Mouse (Mus musculus): ENCODE measurements at regions not wholly inside any gene's neighbourhood (a gene's known extent, or its start where the extent isn't known, plus 50 kb on each side); places are given as distances from the start of the nearest gene placed in this dataset.

DNA sequence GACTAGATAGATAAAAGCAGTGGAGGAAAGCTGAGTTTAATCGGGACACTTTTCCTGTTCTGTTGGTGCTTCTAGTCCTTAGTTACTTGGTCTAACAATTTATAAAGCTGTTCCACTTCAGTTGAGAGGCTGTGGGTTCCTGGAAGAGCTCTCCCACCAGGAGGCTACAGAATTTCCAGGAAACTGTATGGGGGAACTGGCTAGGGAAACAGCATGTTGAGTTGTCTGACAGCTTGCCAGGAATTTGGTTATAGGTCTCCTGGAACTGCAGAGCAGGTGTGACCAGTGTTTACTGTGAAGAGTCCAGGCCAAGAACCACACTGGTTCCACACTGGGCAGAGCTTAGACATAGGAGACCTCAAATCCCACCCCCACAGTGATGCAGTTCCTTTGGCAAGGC is 65.0 kb upstream of the Pik3cg start:
- DNase-seq (ENCODE audit: low read depth, low spot score): no peak

GRCm38 (mm10) chr12:32279861-32280260 is 71.4 kb upstream of the Pik3cg start:
- DNase-seq (ENCODE audit: low read depth, low spot score): no peak

- no peak for DNase-seq (ENCODE audit: low read depth, low spot score)
Measured at GRCm38 (mm10) chr12:32280309-32280708, 71.8 kb upstream of the Pik3cg start.

DNA sequence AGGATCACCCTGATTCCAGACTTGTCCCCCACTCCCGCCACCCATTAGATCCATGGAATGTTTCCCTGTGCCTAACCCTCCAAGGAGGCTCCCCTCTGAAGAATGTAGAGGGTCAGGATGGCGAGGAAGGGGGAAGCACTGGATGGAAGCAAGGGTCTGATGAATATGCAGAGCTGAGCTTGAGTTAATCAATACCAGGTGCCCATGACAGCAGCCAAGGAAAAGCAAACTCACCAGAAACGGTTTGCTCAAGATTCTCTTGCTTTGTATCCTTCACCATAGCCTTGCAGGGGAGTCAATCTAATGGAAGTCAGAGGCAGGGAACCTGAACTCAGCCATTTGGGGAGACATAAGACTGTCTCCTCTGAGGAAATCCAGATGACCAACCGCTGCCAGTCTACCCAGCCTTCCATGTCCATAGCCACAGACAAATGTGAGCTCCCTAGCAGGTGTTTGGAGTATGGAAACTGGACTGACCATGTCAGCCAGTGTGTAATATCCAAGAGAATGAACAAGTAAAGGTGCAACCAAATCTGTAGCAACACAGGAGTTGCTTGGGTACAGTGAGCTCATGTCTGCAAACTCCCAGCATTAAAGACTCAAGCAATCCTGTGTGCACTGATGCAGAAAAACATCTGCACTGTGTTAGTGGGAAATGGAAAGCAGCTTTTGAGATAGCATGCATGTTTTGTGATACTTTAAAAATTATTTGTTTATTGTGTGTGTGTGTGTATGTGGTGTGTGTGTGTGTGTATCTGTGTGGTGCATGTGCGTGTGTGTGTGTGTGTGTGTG is 74.1 kb upstream of the Pik3cg start:
- peak; percentile 23 for DNase-seq (ENCODE audit: low read depth, low spot score)

DNA sequence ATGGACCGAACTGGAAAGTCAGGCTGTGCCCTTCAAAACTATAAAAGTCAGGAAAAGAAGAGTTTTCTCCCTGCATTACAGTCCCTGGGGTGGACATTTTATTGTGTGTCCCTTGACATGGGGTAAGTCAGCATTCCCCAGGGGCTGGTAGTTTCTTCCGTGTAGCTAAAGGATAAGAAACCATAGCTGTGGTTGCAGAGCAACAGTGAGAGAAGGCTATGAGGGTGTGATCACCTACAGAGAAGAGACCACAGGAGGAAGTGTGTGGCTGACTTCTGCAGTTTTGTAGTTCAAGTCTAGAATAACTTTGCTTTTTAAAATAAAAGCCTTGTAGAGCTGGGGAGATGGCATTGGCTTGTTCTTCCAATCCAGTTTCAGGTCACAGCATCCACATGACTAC is 76.6 kb upstream of the Pik3cg start:
- DNase-seq (ENCODE audit: low read depth, low spot score): no peak

DNA sequence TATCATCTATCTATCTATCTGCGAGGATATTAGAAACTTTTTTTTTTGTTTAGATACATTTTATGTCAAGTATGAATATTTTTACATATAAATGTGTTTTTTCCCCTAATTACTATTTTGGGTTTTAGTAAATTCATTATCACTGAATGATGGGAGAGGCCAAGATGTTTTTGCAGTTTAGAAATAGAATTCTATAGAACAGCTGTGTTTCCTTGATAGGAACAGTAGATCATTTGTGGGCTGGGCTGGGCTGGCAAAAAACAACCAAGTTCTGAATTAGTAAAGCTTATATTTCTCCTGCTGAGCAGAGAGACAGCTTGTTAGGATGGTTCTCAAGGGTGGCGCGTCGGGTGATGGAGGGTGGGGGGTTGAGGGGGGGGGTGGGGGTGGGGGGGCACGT is 78.2 kb upstream of the Pik3cg start:
- DNase-seq (ENCODE audit: low read depth, low spot score): no peak

GRCm38 (mm10) chr12:32291145-32291544 is 82.7 kb upstream of the Pik3cg start:
- no peak for DNase-seq (ENCODE audit: low read depth, low spot score)

DNA sequence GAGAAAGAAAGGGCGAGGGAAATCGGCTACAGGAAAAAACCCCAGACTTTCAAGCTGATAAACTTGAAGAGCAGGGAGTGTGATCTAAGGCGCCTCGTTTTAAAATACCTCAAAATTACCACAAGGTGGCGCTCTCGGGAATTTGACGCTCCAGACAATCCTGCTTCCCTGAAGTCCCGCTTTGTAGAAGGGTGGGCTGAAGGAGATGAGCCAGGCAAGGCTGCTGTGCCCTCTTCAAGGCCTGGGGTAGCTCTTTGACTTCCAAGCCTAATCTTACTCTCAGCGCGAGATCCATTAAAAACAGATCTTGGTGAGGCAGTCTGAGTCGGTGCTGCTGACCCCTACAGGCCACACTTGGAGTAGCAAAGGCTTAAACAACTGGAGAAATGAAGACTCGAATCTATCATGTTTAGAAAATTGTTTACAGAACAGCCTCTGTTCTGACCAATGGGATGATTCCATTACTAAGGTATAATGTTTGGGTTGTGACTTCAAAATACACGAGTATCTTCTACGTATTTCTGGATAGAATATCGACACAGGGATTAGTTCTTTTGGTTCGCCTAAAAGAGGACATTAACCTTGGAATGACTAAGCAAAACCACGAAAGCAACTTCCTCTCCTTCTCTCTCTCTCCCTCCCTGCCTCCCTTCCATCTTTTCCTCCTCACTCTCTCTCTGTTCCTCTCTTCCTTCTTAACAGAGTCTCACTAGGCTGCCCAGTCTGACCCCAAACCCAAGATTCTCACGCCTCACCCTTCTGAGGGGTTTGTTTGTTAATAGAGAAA is 83.7 kb upstream of the Pik3cg start:
- peak; percentile 83 for DNase-seq (ENCODE audit: low read depth, low spot score)

DNA sequence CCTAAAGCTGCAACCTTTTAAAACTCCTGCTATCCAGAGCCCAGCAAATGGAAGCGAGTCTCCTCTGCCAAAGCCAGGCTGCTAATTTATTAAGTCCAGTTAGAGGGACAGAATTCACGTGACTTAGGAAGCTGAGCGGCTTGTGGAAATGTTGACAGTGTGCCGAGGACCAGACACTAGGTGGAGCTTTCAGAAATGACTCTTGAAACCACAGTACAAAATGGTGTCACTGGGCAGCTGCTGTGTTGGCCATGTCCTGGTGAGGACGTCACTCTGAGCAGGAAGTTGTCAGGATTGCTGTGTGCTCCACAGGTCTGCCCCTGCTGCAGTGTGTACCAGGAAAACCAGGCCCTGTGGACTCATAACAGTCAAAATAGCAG is 84.3 kb upstream of the Pik3cg start:
- no peak for DNase-seq (ENCODE audit: low read depth, low spot score)

GRCm38 (mm10) chr12:32297431-32297830 is 81.1 kb upstream of the Ccdc71l start:
- DNase-seq (ENCODE audit: low read depth, low spot score): no peak

GRCm38 (mm10) chr12:32299714-32300113 is 78.8 kb upstream of the Ccdc71l start:
- DNase-seq (ENCODE audit: low read depth, low spot score): no peak

GRCm38 (mm10) chr12:32305736-32306135 is 72.8 kb upstream of the Ccdc71l start:
- no peak for DNase-seq (ENCODE audit: low read depth, low spot score)

DNA sequence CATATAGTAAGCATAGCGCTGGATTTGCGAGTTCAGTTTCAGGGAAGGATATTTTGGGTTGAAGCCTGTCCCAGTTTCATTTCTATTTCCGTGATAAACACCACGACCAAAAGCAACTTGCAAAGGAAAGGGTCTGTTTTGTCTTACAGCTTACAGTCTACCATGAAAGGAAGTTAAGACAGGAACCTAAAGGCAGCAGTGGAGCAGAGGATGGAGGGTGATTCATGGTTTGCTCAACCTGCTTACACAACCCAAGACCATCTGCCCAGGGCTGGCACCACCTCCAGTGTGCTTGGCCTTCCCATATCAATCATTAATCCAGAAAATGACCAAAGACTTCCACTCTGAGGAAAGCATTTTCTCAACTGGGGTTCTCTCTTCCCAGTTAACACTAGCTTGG is 72.2 kb upstream of the Ccdc71l start:
- no peak for DNase-seq (ENCODE audit: low read depth, low spot score)

- DNase-seq (ENCODE audit: low read depth, low spot score): no peak
Measured at GRCm38 (mm10) chr12:32307280-32308006, 71.1 kb upstream of the Ccdc71l start.

DNA sequence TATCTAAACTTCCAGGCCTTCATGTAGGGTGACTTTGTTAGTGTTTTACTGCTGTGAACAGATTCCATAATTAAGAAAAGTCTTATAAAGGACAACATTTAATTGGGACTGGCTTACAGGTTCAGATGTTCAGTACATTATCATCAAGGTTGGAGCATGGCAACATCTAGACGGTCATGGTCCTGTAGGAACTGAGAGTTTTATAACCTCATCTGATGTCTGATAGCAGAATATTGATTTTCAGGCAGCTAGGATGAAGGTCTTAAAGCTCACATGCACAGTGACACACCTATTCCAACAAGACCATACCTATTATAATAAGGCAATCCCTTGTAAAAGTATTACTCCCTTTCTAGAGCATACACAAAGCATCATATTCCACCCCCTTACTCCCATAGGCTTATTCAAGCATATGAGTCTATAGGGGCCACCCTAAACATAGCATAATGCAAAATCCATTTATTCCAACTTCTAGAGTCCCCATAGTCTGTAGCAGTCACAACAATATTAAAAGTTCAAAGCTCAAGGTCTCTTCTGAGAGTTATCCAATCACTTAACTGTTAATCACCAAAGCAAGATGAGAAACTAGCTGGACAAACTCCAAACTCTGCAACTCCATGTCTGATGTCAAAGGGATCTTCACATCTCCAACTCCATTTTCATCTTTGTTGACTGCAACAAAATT is 63.3 kb upstream of the Ccdc71l start:
- no peak for DNase-seq (ENCODE audit: low read depth, low spot score)

All from forelimb bud, embryonic 11.5 days (tissue).